In the genomic region with DNA sequence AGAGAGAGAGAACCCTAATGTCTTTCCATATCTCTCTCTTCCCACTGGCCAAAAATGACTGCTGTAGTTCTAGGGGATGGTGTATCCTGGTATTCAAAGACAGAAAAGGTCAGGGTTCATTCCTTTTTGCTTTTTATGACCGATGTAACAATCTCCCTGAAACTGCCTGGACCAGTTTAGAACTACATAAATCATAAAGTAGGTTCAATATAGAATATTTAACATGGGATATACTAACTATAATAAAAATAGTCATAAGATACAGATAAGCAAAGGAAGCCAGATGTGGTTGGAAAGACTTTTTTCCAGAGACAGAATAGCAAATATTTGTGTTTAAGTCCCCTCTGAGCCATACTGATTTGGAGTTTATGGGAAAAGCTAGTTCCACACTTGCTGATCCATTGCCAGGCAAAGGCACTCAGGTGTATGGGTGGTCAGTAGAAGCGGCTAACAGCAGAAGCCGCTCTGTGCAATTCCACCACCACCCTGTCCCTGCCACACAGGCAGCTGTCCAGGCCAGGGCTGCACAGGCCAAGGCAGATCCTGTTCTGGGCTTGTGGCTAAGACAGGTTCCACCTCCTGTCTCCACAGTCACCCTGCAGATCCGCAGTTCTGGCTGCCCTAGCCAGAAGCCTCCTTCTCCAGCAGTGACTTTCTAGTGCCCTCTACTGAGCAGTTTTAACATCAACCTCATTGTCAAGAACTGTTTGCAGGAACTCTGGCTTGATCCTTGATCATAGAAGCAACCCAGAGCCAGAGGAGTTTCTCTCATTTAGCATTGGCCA, we compare ENCODE assay signal across 9 mouse cellular contexts. TPM values are rescaled to one million over a fixed set of nuclear protein-coding genes. Genes with fewer than 3 reads are reported as not detected.
DNase-seq lines count a peak whose midpoint lies in the region; ATAC-seq and TF ChIP-seq lines count a peak whose summit lies in the region.
"Had no signal": no experiment of that assay in that cellular context is flagged by ENCODE, and none has a peak within 500 bp of the region (broad histone marks: within the 10 kb centered on the region; RNA-seq: fewer than 3 reads in every experiment).

No protein-coding gene starts in this region.

- peak; percentile 32 for DNase-seq in liver
- peak; percentile 55 for DNase-seq in gastrocnemius, postnatal 14 days
- DNase-seq in intestine, embryonic 14.5 days (ENCODE audit: low spot score) = peak; percentile 76
- peak; percentile 19 to 63 for DNase-seq in left cerebral cortex, adult 9 months (ENCODE audit: low spot score in 2 of 2)

- ATAC-seq in liver, embryonic 12.5 days = no peak
- ATAC-seq in intestine, embryonic 14.5 days (replicated peaks; ENCODE audit: low FRiP score, low TSS enrichment, low read depth) = peak; percentile 91
- ATAC-seq in midbrain, embryonic 13.5 days = peak; percentile 96
- peak; percentile 63; the same call in 1 of the 2 replicates for ATAC-seq in stomach, embryonic 14.5 days (ENCODE audit: insufficient number of reproducible peaks, insufficient read depth, low FRiP score, low read depth)

- intact Hi-C loops in gastrocnemius, postnatal 14 days (cut with DNase I; ENCODE audit: low total_unique reads) = no loop called here

- no peak overlapping the region for H3K4me3 ChIP-seq in liver, embryonic 12.5 days
- H3K4me3 ChIP-seq in cortical plate, adult 2 months (ENCODE audit: insufficient read depth, low read length) = no peak overlapping the region
- no peak overlapping the region for H3K4me3 ChIP-seq in intestine, embryonic 14.5 days (ENCODE audit: low read depth, low read length)
- H3K4me3 ChIP-seq in midbrain, embryonic 13.5 days (replicated peaks) = no peak overlapping the region
- H3K4me3 ChIP-seq in stomach, embryonic 14.5 days (ENCODE audit: low read depth, low read length) = no peak overlapping the region

- H3K4me2 ChIP-seq in liver, embryonic 12.5 days = no peak overlapping the region
- H3K4me2 ChIP-seq in intestine, embryonic 14.5 days (ENCODE audit: low read length) = no peak overlapping the region
- no peak overlapping the region for H3K4me2 ChIP-seq in midbrain, embryonic 13.5 days (replicated peaks)
- H3K4me2 ChIP-seq in stomach, embryonic 14.5 days (replicated peaks; ENCODE audit: low read depth, low read length) = no peak overlapping the region

- no peak overlapping the region for H3K27ac ChIP-seq in liver, embryonic 12.5 days
- no peak overlapping the region for H3K27ac ChIP-seq in cortical plate, adult 2 months (ENCODE audit: insufficient read depth, low read length)
- H3K27ac ChIP-seq in intestine, embryonic 14.5 days (ENCODE audit: low read depth) = no peak overlapping the region
- no peak overlapping the region for H3K27ac ChIP-seq in midbrain, embryonic 13.5 days
- H3K27ac ChIP-seq in stomach, embryonic 14.5 days (ENCODE audit: low read length) = no peak overlapping the region

- H3K4me1 ChIP-seq in liver, embryonic 12.5 days = no peaks in the 10 kb centered on the region
- peaks cover 3% of the 10 kb centered on the region; the same call in 1 of the 2 replicates for H3K4me1 ChIP-seq in cortical plate, adult 2 months (ENCODE audit: control insufficient read depth, insufficient read depth, low read length)
- H3K4me1 ChIP-seq in intestine, embryonic 14.5 days (replicated peaks; ENCODE audit: control insufficient read depth, insufficient read depth, low read length) = 0 out of 2 replicates have a peak, but pooled peaks cover 6% of the 10 kb centered on the region
- 0 out of 2 replicates have a peak, but pooled peaks cover 3% of the 10 kb centered on the region for H3K4me1 ChIP-seq in midbrain, embryonic 13.5 days (replicated peaks)
- no peaks in the 10 kb centered on the region for H3K4me1 ChIP-seq in stomach, embryonic 14.5 days (ENCODE audit: control insufficient read depth, insufficient read depth, low read length)

- H3K27me3 ChIP-seq in liver, embryonic 12.5 days (replicated peaks) = no peaks in the 10 kb centered on the region
- H3K27me3 ChIP-seq in intestine, embryonic 14.5 days (replicated peaks; ENCODE audit: control insufficient read depth, insufficient read depth, low read length) = no peaks in the 10 kb centered on the region
- H3K27me3 ChIP-seq in midbrain, embryonic 13.5 days = 0 out of 2 replicates have a peak, but pooled peaks cover 3% of the 10 kb centered on the region
- no peaks in the 10 kb centered on the region for H3K27me3 ChIP-seq in stomach, embryonic 14.5 days (ENCODE audit: control insufficient read depth, insufficient read depth, low read length)

- no peak overlapping the region for H3K9ac ChIP-seq in liver, embryonic 12.5 days
- no peak overlapping the region for H3K9ac ChIP-seq in intestine, embryonic 14.5 days (ENCODE audit: low read length)
- no peak overlapping the region for H3K9ac ChIP-seq in midbrain, embryonic 13.5 days (replicated peaks)
- no peak overlapping the region for H3K9ac ChIP-seq in stomach, embryonic 14.5 days (replicated peaks; ENCODE audit: low read depth, low read length)

- TF ChIP-seq CTCF in cortical plate, adult 2 months (IDR thresholded peaks at IDR 0.05; ENCODE audit: extremely low read depth, insufficient read depth, low read length) = peak; percentile 80

- H3K9me3 ChIP-seq in liver, embryonic 12.5 days (replicated peaks) = no peaks in the 10 kb centered on the region
- no peaks in the 10 kb centered on the region for H3K9me3 ChIP-seq in intestine, embryonic 14.5 days (ENCODE audit: control insufficient read depth, low read length)
- H3K9me3 ChIP-seq in midbrain, embryonic 13.5 days = no peaks in the 10 kb centered on the region
- H3K9me3 ChIP-seq in stomach, embryonic 14.5 days (ENCODE audit: control insufficient read depth, low read depth, low read length) = no peaks in the 10 kb centered on the region
- H3K9me3 ChIP-seq: G1E had no signal

- TF ChIP-seq POLR2A in cortical plate, adult 2 months (IDR thresholded peaks at IDR 0.05; ENCODE audit: extremely low read depth, insufficient read depth, low read length) = no peak

- no peaks in the 10 kb centered on the region for H3K36me3 ChIP-seq in liver, embryonic 12.5 days
- no peaks in the 10 kb centered on the region for H3K36me3 ChIP-seq in intestine, embryonic 14.5 days (ENCODE audit: control insufficient read depth, insufficient read depth, low read length)
- no peaks in the 10 kb centered on the region for H3K36me3 ChIP-seq in midbrain, embryonic 13.5 days
- no peaks in the 10 kb centered on the region for H3K36me3 ChIP-seq in stomach, embryonic 14.5 days (ENCODE audit: control insufficient read depth, insufficient read depth, low read length)
- H3K36me3 ChIP-seq: G1E had no signal

- 44% methylated on average over 4 of the region's 4 CpGs for WGBS in liver, embryonic 12.5 days (ENCODE audit: insufficient replicate concordance)
- WGBS in intestine, embryonic 14.5 days = 18% methylated on average over 4 of the region's 4 CpGs
- WGBS in midbrain, embryonic 13.5 days = 55% methylated on average over 4 of the region's 4 CpGs
- 52% methylated on average over 4 of the region's 4 CpGs for WGBS in stomach, embryonic 14.5 days

RNA-seq across cellular contexts. Expression of a gene that starts 47.5 kb away (rescaled TPM):
- 13.7 and 15.1 TPM in 2 replicates for polyA plus RNA-seq in liver, embryonic 12.5 days (2016; fragmentation: Nextera tagmentation; extraction: Ambion mirVana)
- polyA plus RNA-seq in cortical plate, adult 2 months (2012; rRNA removed) = 13.2 and 13.8 TPM in 2 replicates
- total RNA-seq in gastrocnemius, postnatal 14 days (2021) = 10 to 100 TPM; 24.0 to 26.0 TPM
- polyA plus RNA-seq in intestine, embryonic 14.5 days (2014; fragmentation: Nextera tagmentation; extraction: Ambion mirVana) = 20.9 and 24.0 TPM in 2 replicates
- polyA plus RNA-seq in midbrain, embryonic 13.5 days (2015; fragmentation: Nextera tagmentation; extraction: Ambion mirVana) = 22.2 and 24.5 TPM in 2 replicates
- 29.8 and 30.1 TPM in 2 replicates for polyA plus RNA-seq in stomach, embryonic 14.5 days (2014; fragmentation: Nextera tagmentation; extraction: Ambion mirVana)
